Mouse (Mus musculus): ENCODE results near the gene 2810459M11Rik.

2810459M11Rik gene

DNA sequence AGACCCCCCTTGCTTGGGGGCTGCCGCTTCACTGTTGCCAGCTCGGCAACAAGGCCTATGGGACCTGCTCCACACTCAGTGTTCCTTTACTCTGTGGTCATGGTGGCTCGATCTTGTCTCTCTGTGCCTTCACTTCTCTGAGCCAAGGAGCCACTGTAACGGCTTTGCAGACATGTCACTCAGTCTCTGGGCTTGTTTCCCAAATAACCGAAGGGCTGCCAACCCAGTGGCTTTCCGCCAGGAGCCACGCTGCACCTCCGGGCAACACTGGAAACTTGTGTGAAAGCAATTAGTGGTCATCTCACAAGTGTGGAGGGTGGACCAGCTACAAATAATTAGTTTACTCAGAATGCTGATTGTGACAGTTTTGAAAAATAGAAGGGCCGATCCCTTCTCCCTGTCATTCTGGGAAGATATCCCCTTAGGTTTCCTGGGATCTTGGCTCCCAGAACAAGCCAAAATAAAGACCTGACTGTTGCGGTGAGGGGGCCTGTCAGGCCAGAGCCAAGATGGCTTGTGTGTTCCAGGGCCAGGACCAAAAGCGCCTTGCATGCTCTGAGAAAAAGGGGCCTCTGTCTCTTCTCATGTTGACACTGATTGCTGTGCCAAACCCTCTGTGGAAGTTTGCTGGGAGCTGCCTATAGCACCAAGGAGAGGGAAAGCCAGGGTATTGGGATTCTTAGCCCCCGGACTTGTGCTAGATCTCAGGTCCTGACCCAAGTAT is 7.7 kb downstream of the 2810459M11Rik start:
- DNase-seq (ENCODE audit: low read depth, low spot score), result peak; percentile 54

DNA sequence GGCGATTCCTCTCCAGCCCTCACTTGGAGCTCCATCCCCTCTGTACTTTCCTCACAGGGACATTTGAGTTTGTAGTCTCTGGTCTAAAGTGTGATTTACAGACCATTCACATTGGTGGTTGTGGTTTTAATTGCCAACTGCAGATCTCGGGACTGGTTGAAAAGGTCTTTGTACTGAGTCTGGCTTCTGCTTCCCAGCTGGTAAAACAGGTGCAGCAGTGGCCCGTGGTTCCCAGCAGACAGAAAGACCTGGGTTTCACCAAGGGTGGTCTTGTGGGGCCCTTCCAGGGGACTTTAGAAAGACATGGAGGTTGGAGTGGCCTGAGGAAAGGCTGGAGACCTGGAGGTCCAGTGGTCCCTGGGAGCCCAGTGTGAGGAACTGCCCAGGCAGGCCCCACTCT is 9.3 kb downstream of the 2810459M11Rik start:
- DNase-seq (ENCODE audit: low read depth, low spot score), result no peak

GRCm38 (mm10) chr1:86056284-86056683 is 10.6 kb downstream of the 2810459M11Rik start:
- DNase-seq (ENCODE audit: low read depth, low spot score), result no peak

DNA sequence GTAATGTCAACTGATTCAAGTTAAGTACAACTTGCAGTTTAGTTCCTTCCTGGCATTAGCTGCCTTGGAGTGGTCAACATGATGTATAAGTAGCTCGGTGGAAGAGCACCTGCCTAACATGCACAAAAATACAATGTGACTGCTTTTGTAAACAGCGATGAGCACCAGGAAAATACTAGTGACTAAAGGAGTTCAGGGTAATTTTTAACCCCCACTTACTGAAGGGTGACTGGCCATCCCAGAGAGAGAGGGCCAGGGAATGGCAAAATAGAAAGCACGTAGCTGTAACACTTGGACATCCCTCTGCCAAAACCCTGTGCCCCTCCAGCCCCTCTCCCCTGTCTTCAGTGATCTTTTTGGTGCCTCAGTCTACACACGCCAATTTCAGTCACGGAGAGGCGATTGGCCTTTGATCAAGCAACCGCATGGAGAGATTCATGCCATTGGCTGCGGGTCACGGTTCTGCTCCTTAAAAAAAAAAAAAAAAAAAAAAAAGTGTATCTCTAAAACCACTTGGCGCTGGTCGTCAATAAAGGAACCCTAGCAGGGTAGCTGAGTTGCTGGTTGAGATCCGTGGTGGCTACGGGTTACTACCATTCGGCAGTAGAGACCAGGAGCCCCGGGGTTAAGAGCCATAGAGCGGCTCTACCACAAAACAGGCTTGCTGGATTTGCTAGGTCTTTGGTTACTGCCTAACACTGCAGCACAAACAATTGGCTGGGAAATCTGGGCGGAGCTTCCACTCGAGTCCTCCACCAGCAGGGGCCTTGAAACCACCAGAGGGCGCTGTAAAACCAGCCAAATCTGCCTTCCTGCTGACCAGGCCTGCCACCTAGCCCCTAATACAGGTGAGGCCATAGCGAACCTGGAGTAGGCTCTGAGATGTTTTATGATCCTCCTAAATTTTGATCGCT is 13.4 kb downstream of the 2810459M11Rik start:
- peak; percentile 85 for DNase-seq (ENCODE audit: low read depth, low spot score)

DNA sequence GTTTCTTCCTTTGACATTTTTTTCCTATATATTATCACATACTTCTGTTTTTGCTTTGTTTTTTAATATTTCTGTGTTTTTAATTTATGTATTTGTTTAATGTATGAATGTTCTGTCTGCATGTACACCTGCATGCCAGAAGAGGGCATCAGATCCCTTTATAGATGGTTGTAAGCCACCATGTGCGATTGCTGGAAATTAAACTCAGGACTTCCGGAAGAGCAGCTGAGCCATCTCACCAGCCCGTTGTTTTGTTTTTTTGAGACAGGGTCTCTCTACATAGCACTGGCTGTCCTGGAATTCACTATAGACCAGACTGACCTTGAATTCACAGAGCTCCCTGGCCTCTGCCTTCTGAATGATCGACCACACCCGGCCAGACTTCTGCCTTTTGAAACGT is 16.9 kb downstream of the 2810459M11Rik start:
- no peak for DNase-seq (ENCODE audit: low read depth, low spot score)

- DNase-seq (ENCODE audit: low read depth, low spot score), result peak; percentile 89
Observed at GRCm38 (mm10) chr1:86064271-86064991, 18.8 kb downstream of the 2810459M11Rik start, which contains the start of gene Psmd1. Gene Psmd1 (plus strand): TSS chr1:86064387.

DNA sequence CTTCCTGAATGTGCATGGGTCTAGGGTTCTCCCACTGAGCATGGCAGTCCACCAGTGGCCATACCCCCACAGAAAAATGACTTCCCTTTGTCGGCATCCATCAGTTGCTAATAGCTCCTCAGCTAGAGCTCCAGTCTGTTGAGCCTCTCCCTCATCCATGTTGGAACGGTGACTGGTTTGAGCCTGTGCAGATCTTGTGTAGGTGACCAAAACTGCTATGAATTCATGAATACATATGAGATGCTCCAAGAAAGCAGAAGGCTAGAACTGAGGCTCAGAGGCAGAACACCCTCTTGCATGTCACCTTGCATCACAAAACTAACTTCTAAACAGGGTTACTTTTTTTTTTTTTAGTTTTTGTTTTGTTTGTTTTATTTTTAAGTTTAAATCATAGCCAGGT is 30.9 kb downstream of the 2810459M11Rik start:
- no peak for DNase-seq (ENCODE audit: low read depth, low spot score)

DNA sequence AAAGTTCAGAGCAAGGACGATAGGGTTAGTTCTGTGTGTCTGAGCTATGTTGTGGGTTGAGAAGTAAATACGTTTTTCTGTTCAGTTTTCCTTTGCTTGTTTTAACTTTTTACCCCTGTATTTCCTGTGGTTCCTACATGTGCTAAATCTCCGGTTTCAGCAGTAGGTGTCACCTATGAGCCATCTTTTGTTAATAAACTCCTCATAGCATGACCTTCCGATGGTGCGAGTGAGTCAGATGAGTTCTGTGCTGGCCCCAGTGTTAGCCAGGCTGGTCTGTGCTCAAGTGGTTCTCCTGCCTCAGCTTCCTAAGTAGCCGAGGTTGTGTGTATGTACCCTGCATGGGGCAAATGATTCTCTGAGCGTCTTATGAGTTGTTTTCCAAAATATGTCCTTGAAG is 48.8 kb downstream of the 2810459M11Rik start:
- DNase-seq (ENCODE audit: low read depth, low spot score), result no peak

GRCm38 (mm10) chr1:86105054-86105453 is 59.4 kb downstream of the 2810459M11Rik start:
- DNase-seq (ENCODE audit: low read depth, low spot score), result no peak
